Mouse (Mus musculus): ENCODE results near the gene Zfp341.

DNA sequence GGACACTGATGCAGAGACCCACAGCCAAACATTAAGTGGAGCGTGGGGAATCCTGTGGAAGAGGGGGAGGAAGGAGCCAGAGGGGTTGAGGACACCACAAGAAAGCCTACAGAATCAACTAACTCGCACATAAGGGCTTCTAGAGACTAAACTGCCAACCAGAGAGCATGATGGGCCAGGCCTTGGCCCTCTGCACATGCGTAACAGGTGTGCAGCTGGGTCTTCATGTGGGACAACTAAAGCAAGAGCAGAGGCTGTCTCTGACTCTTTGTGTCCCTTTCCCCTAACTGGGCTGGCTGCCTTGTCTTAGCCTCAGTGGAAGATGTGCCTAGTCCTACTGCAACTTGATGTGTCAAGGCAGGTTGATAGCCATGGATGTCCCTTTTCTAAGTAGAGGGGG, 4.0 kb downstream of the Zfp341 start:
- TF ChIP-seq CTCF (IDR thresholded peaks at IDR 0.05; ENCODE audit: extremely low read depth, insufficient read depth, insufficient read length, insufficient replicate concordance) (no peak), POLR2A (IDR thresholded peaks at IDR 0.05; ENCODE audit: low read depth, low read length) (no peak)
